7 mouse cellular contexts compared by ENCODE assay signal in genomic region chr9:67559603-67560002, GRCm38 (mm10). TPM values are rescaled to one million over a fixed set of nuclear protein-coding genes. Genes with fewer than 3 reads are reported as not detected.
DNase-seq lines count a peak whose midpoint lies in the region; ATAC-seq and TF ChIP-seq lines count a peak whose summit lies in the region.

Gene Tln2, minus strand, starts transcription at chr9:67559703.

- no peak within 1 kb of the TSS for H3K9ac ChIP-seq in stomach, postnatal 0 days (ENCODE audit: low read length)

- no peak for DNase-seq in adrenal gland, adult 8-10 months
- no peak for DNase-seq in brain, embryonic 14.5 days (ENCODE audit: low read depth)
- DNase-seq in heart, embryonic 10.5 days (ENCODE audit: low spot score) = no peak
- DNase-seq in left cerebral cortex, postnatal 10 days (ENCODE audit: extremely low spot score in 1 of 2, low spot score in 2 of 2) = no peak
- DNase-seq in stomach, postnatal 0 days (ENCODE audit: low spot score) = no peak
- DNase-seq in cerebellum, postnatal 10 days = no peak
- no peak for DNase-seq in spleen, postnatal 4 days (ENCODE audit: low spot score in 2 of 2)

- no peaks in the 10 kb centered on the region for H3K27me3 ChIP-seq in heart, embryonic 10.5 days (ENCODE audit: insufficient read depth, poor library complexity, severe bottlenecking)
- H3K27me3 ChIP-seq in stomach, postnatal 0 days (ENCODE audit: control insufficient read depth, insufficient read depth, low read length) = no peaks in the 10 kb centered on the region

- TF ChIP-seq EP300 in stomach, postnatal 0 days (optimal IDR thresholded peaks at IDR 0.05) = no peak

- 84% methylated on average over 4 of the region's 4 CpGs for WGBS in heart, embryonic 10.5 days
- WGBS in stomach, postnatal 0 days = 89% methylated on average over 4 of the region's 4 CpGs

- intact Hi-C loops in left cerebral cortex, postnatal 10 days (cut with DNase I) = no loop called here

- no peak within 1 kb of the TSS for H3K4me2 ChIP-seq in stomach, postnatal 0 days (replicated peaks; ENCODE audit: low read depth)

- H3K4me1 ChIP-seq in heart, embryonic 10.5 days = 0 out of 2 replicates have a peak, but pooled peaks cover 3% of the 10 kb centered on the region
- no peaks in the 10 kb centered on the region for H3K4me1 ChIP-seq in stomach, postnatal 0 days (replicated peaks; ENCODE audit: control insufficient read depth, insufficient read depth)

- no peak for ATAC-seq in stomach, postnatal 0 days (ENCODE audit: low FRiP score, low TSS enrichment)

- no peak within 1 kb of the TSS for H3K27ac ChIP-seq in heart, embryonic 10.5 days
- H3K27ac ChIP-seq in stomach, postnatal 0 days (replicated peaks) = no peak within 1 kb of the TSS

- H3K9me3 ChIP-seq in heart, embryonic 10.5 days = no peaks in the 10 kb centered on the region
- H3K9me3 ChIP-seq in stomach, postnatal 0 days (ENCODE audit: control insufficient read depth, low read length) = no peaks in the 10 kb centered on the region

- no peak for TF ChIP-seq POLR2A in brain, embryonic 14.5 days (IDR thresholded peaks at IDR 0.05; ENCODE audit: borderline replicate concordance, extremely low read depth, insufficient read depth, insufficient read length, poor library complexity, severe bottlenecking)

- no peak for TF ChIP-seq CTCF in brain, embryonic 14.5 days (IDR thresholded peaks at IDR 0.05; ENCODE audit: borderline replicate concordance, extremely low read depth, insufficient read depth, insufficient read length)
- TF ChIP-seq CTCF in stomach, postnatal 0 days (IDR thresholded peaks at IDR 0.05; ENCODE audit: low read depth) = no peak

- peaks cover 28% of the 10 kb centered on the region; the same call in 1 of the 2 replicates for H3K36me3 ChIP-seq in heart, embryonic 10.5 days
- no peaks in the 10 kb centered on the region for H3K36me3 ChIP-seq in stomach, postnatal 0 days (ENCODE audit: control insufficient read depth, insufficient read depth, low read length)

- H3K4me3 ChIP-seq in heart, embryonic 10.5 days = no peak within 1 kb of the TSS
- no peak within 1 kb of the TSS for H3K4me3 ChIP-seq in stomach, postnatal 0 days (ENCODE audit: low read depth, low read length)

RNA-seq across cellular contexts. Expression of gene Tln2, which starts in this region (rescaled TPM):
- 10 to 100 TPM; 24.8 to 49.7 (median 31.1) TPM for total RNA-seq in adrenal gland, adult 8-10 months (2022)
- polyA plus RNA-seq in brain, embryonic 14.5 days (2012; rRNA removed) = 9.2 and 17.0 TPM in 2 replicates
- polyA plus RNA-seq in heart, embryonic 10.5 days (2016; fragmentation: Nextera tagmentation; extraction: Ambion mirVana) = 34.7 and 53.3 TPM in 2 replicates
- total RNA-seq in left cerebral cortex, postnatal 10 days (2021) = 100 to 1,000 TPM; 121 to 123 TPM
- 14.3 and 17.5 TPM in 2 replicates for polyA plus RNA-seq in stomach, postnatal 0 days (2015; fragmentation: Nextera tagmentation; extraction: Ambion mirVana)
